ENCODE assay signal across 16 mouse cellular contexts in the genomic region with DNA sequence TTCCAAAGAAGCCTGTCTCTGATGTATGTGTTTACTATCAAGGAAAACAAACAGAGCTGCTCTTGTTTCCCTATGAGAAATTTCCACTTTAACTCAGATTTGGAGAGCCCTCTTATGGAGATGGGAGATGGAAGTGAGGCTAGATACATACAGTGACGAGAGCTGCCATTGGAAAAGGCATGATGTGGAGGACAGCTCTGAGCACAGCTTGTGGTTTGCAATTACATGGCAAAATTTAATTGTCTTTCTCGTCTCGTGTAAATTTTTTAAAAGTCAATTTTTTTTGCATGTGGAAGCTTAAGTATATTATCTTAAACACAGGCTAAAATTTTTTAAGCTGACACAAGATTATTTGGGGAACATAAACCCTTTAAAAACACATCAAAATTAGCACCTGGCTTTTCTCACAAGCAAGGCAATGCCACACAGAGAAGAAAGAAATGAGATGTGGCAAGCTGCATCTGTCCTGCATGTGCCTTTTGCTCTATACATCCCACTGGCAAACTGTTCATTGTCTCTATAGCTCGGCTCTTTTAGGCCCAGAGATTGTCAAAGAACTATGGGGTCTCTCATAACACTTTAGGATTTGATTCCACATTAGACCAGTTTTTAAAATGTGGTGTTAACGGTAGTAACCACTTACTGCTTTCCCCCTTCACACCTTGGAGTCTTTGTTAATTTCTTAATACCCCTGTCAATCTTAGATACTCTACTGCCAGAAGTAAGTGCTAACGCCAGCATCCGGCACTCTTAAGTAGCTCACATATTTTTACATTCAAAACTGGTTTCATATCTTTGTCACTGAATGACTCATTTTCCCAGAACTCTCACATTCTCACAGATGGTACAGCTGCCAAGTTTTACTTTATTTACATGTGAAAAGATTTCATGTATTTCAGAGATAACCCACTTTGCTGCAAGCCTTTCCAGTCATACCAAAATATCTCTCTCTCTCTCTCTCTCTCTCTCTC. TPM values are rescaled to one million over a fixed set of nuclear protein-coding genes. Genes with fewer than 3 reads are reported as not detected.
DNase-seq lines count a peak whose midpoint lies in the region; ATAC-seq and TF ChIP-seq lines count a peak whose summit lies in the region.
"Had no signal": no experiment of that assay in that cellular context is flagged by ENCODE, and none has a peak within 500 bp of the region (broad histone marks: within the 10 kb centered on the region; RNA-seq: fewer than 3 reads in every experiment).

No protein-coding gene starts in this region.

- no peaks in the 10 kb centered on the region for H3K27me3 ChIP-seq in forebrain, embryonic 14.5 days (replicated peaks; ENCODE audit: control insufficient read depth, insufficient read depth, low read length)
- H3K27me3 ChIP-seq in forebrain, embryonic 10.5 days (ENCODE audit: poor library complexity, severe bottlenecking) = no peaks in the 10 kb centered on the region
- no peaks in the 10 kb centered on the region for H3K27me3 ChIP-seq in lung, postnatal 0 days (replicated peaks; ENCODE audit: insufficient read depth, low read length)
- H3K27me3 ChIP-seq in kidney, embryonic 14.5 days (ENCODE audit: control insufficient read depth, insufficient read depth, low read length) = no peaks in the 10 kb centered on the region
- H3K27me3 ChIP-seq: liver, embryonic 13.5 days; megakaryocyte, embryonic 14.5 days; neural tube, embryonic 12.5 days had no signal

- TF ChIP-seq CTCF in lung, postnatal 0 days (IDR thresholded peaks at IDR 0.05) = no peak

- no peak overlapping the region for H3K4me3 ChIP-seq in forebrain, embryonic 14.5 days (ENCODE audit: low read depth, low read length)
- H3K4me3 ChIP-seq in forebrain, embryonic 10.5 days = no peak overlapping the region
- no peak overlapping the region for H3K4me3 ChIP-seq in lung, postnatal 0 days (ENCODE audit: low read depth, low read length)
- H3K4me3 ChIP-seq in kidney, embryonic 14.5 days (ENCODE audit: low read length) = no peak overlapping the region
- H3K4me3 ChIP-seq: hindbrain, embryonic 10.5 days; liver, embryonic 13.5 days; megakaryocyte, embryonic 14.5 days; neural tube, embryonic 12.5 days had no signal

- no peak overlapping the region for H3K9ac ChIP-seq in forebrain, embryonic 14.5 days (ENCODE audit: low read length)
- H3K9ac ChIP-seq in lung, postnatal 0 days (replicated peaks; ENCODE audit: low read depth) = no peak overlapping the region
- no peak overlapping the region for H3K9ac ChIP-seq in kidney, embryonic 14.5 days (ENCODE audit: low read depth, low read length)
- H3K9ac ChIP-seq: liver, embryonic 13.5 days; neural tube, embryonic 12.5 days had no signal

- H3K4me2 ChIP-seq in forebrain, embryonic 14.5 days (ENCODE audit: low read length) = no peak overlapping the region
- no peak overlapping the region for H3K4me2 ChIP-seq in lung, postnatal 0 days (replicated peaks; ENCODE audit: low read depth, low read length)
- H3K4me2 ChIP-seq in kidney, embryonic 14.5 days (replicated peaks; ENCODE audit: low read depth, low read length) = no peak overlapping the region
- H3K4me2 ChIP-seq: liver, embryonic 13.5 days; neural tube, embryonic 12.5 days had no signal

- no peaks in the 10 kb centered on the region for H3K9me3 ChIP-seq in forebrain, embryonic 14.5 days (replicated peaks; ENCODE audit: control insufficient read depth, low read length)
- no peaks in the 10 kb centered on the region for H3K9me3 ChIP-seq in forebrain, embryonic 10.5 days
- no peaks in the 10 kb centered on the region for H3K9me3 ChIP-seq in lung, postnatal 0 days (ENCODE audit: low read length)
- H3K9me3 ChIP-seq in kidney, embryonic 14.5 days (ENCODE audit: control insufficient read depth, low read length) = no peaks in the 10 kb centered on the region
- H3K9me3 ChIP-seq: hindbrain, embryonic 10.5 days; liver, embryonic 13.5 days; megakaryocyte, embryonic 14.5 days; neural tube, embryonic 12.5 days had no signal

- ATAC-seq in forebrain, embryonic 14.5 days = peak; percentile 84
- peak; percentile 70 for ATAC-seq in lung, postnatal 0 days
- no peak for ATAC-seq in kidney, embryonic 14.5 days (ENCODE audit: low FRiP score, low TSS enrichment)

- peak; percentile 76 for TF ChIP-seq EP300 in lung, postnatal 0 days (IDR thresholded peaks at IDR 0.05)

- peak; percentile 74 for DNase-seq in forebrain, embryonic 14.5 days (ENCODE audit: low spot score)
- no peak for DNase-seq in forebrain, embryonic 10.5 days (ENCODE audit: extremely low spot score, low spot score)
- peak; percentile 90 for DNase-seq in lung, postnatal 0 days (ENCODE audit: low spot score)
- DNase-seq in lung, adult 18-20 months = no peak
- DNase-seq in Muller cell, postnatal 12 days (ENCODE audit: inconsistent ontology term) = peak; percentile 81
- DNase-seq in left cerebral cortex, postnatal 25 days (ENCODE audit: low spot score in 2 of 2) = peak; percentile 23 to 87
- DNase-seq in gastrocnemius, adult 8-10 months (ENCODE audit: low spot score in 2 of 2) = no peak
- DNase-seq: kidney, adult 11 months; liver, embryonic 13.5 days had no signal

- H3K4me1 ChIP-seq in forebrain, embryonic 14.5 days (ENCODE audit: control insufficient read depth, insufficient read depth, low read length) = peaks cover 3% of the 10 kb centered on the region; the same call in 1 of the 2 replicates
- H3K4me1 ChIP-seq in forebrain, embryonic 10.5 days = peaks cover 5% of the 10 kb centered on the region; the same call in 1 of the 2 replicates
- peaks cover 10% of the 10 kb centered on the region; the same call in 1 of the 2 replicates for H3K4me1 ChIP-seq in lung, postnatal 0 days (ENCODE audit: insufficient read depth, low read depth, low read length)
- no peaks in the 10 kb centered on the region for H3K4me1 ChIP-seq in kidney, embryonic 14.5 days (ENCODE audit: control insufficient read depth, insufficient read depth, low read length)
- H3K4me1 ChIP-seq: hindbrain, embryonic 10.5 days; liver, embryonic 13.5 days; megakaryocyte, embryonic 14.5 days; neural tube, embryonic 12.5 days had no signal

- no peaks in the 10 kb centered on the region for H3K36me3 ChIP-seq in forebrain, embryonic 14.5 days (ENCODE audit: control insufficient read depth, insufficient read depth, low read length)
- no peaks in the 10 kb centered on the region for H3K36me3 ChIP-seq in forebrain, embryonic 10.5 days (replicated peaks)
- no peaks in the 10 kb centered on the region for H3K36me3 ChIP-seq in lung, postnatal 0 days (ENCODE audit: insufficient read depth, low read length)
- H3K36me3 ChIP-seq in kidney, embryonic 14.5 days (ENCODE audit: control insufficient read depth, insufficient read depth, low read length) = no peaks in the 10 kb centered on the region
- H3K36me3 ChIP-seq: hindbrain, embryonic 10.5 days; liver, embryonic 13.5 days; neural tube, embryonic 12.5 days had no signal

- H3K27ac ChIP-seq in forebrain, embryonic 14.5 days (ENCODE audit: low read depth, low read length) = peak overlapping the region; percentile 36; the same call in 1 of the 2 replicates
- H3K27ac ChIP-seq in forebrain, embryonic 10.5 days = no peak overlapping the region
- 0 out of 2 replicates have a peak overlapping the region, but pooled peaks have one; percentile 38 for H3K27ac ChIP-seq in lung, postnatal 0 days (ENCODE audit: low read length)
- H3K27ac ChIP-seq in kidney, embryonic 14.5 days (ENCODE audit: low read depth, low read length) = no peak overlapping the region
- H3K27ac ChIP-seq: hindbrain, embryonic 10.5 days; liver, embryonic 13.5 days; neural tube, embryonic 12.5 days had no signal

- intact Hi-C loops in left cerebral cortex, postnatal 25 days (cut with DNase I) = loop anchor here (1.0 kb wide), 1 partner anchor 140 kb away; no protein-coding TSS in a partner anchor

- WGBS in forebrain, embryonic 14.5 days = 48% methylated on average over 7 of the region's 7 CpGs
- WGBS in forebrain, embryonic 10.5 days = 78% methylated on average over 7 of the region's 7 CpGs
- 43% methylated on average over 7 of the region's 7 CpGs for WGBS in lung, postnatal 0 days
- WGBS in kidney, embryonic 14.5 days = 75% methylated on average over 7 of the region's 7 CpGs

RNA-seq across cellular contexts. Expression of a gene that starts 16.2 kb away (rescaled TPM):
- not detected in 2 replicates for polyA plus RNA-seq in forebrain, embryonic 14.5 days (2014; fragmentation: Nextera tagmentation; extraction: Ambion mirVana)
- polyA plus RNA-seq in forebrain, embryonic 10.5 days (2016; fragmentation: Nextera tagmentation; extraction: Ambion mirVana) = not detected in 2 replicates
- 0.33 and 0.39 TPM in 2 replicates for polyA plus RNA-seq in lung, postnatal 0 days (2015; fragmentation: Nextera tagmentation; extraction: Ambion mirVana)
- not detected for total RNA-seq in left cerebral cortex, postnatal 25 days (2021)
- total RNA-seq in gastrocnemius, adult 8-10 months (2022) = not detected
- 0.37 and 0.95 TPM in 2 replicates for polyA plus RNA-seq in kidney, embryonic 14.5 days (2014; fragmentation: Nextera tagmentation; extraction: Ambion mirVana)
- total RNA-seq: heart, adult 8-10 months; layer of hippocampus, postnatal 14 days had no signal
- polyA plus RNA-seq: hindbrain, embryonic 10.5 days; liver, embryonic 13.5 days; neural tube, embryonic 12.5 days; testis, adult 2 months had no signal

Comparison
In these comparisons a context has a peak if more than half of its experiments do, and no peak if none do; other contexts are left out.
1. DNase-seq: peak in forebrain, embryonic 14.5 days (single experiment), lung, postnatal 0 days (single experiment), Muller cell, postnatal 12 days (single experiment) and left cerebral cortex, postnatal 25 days (2 of 2); none in forebrain, embryonic 10.5 days (single experiment), lung, adult 18-20 months (0 of 2) and gastrocnemius, adult 8-10 months (0 of 2).
2. H3K27ac ChIP-seq: peak in forebrain, embryonic 14.5 days (single experiment) and lung, postnatal 0 days (single experiment); none in forebrain, embryonic 10.5 days (single experiment) and kidney, embryonic 14.5 days (single experiment).